Mouse (Mus musculus): ENCODE data around the gene Mustn1. TPM values are rescaled to one million over a fixed set of nuclear protein-coding genes. Genes with fewer than 3 reads are reported as not detected.

The Mustn1 gene
- polyA plus RNA-seq, 1 experiment = 2.5 TPM

DNA sequence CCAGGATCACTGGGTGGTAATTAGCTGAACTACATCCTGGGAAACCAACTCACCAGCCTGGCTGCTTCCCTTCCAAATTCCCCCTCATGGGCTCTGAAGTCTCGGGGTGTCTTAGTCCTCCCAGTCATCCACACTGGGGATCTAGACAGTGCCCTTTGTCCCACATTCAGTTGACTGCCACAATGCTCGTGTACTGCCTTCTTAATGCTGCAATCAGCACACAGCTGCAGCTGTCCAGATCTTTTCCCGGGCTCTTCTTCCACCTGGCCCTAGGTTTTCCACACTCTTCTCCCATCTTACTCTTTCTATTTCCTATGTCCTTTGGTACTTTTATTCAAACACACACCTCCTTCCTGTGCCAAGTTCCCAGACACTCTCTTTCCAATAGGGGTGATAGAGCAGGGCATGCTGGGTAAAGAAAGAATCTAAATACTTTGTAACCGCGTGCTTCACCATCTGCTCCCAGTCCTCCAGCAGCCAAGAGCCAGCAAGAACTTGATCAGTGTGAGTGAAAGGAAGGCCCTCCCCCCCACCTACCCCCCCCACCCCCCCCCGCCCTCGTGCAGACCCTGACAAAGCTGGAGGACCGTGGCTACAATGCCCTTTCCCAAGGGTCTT is 43.2 kb downstream of the Mustn1 start:
- peaks cover 2% of the 10 kb centered on the region for H3K4me1 ChIP-seq (ENCODE audit: control insufficient read depth, insufficient read depth, low read length)
- no peak overlapping the region for H3K4me3 ChIP-seq (ENCODE audit: insufficient read depth, low read length)
- H3K27ac ChIP-seq (ENCODE audit: insufficient read depth, low read length) = no peak overlapping the region
- no peak for TF ChIP-seq POLR2A (IDR thresholded peaks at IDR 0.05; ENCODE audit: extremely low read depth, insufficient read depth, low read length)
- TF ChIP-seq CTCF (IDR thresholded peaks at IDR 0.05; ENCODE audit: extremely low read depth, insufficient read depth, low read length) = no peak

DNA sequence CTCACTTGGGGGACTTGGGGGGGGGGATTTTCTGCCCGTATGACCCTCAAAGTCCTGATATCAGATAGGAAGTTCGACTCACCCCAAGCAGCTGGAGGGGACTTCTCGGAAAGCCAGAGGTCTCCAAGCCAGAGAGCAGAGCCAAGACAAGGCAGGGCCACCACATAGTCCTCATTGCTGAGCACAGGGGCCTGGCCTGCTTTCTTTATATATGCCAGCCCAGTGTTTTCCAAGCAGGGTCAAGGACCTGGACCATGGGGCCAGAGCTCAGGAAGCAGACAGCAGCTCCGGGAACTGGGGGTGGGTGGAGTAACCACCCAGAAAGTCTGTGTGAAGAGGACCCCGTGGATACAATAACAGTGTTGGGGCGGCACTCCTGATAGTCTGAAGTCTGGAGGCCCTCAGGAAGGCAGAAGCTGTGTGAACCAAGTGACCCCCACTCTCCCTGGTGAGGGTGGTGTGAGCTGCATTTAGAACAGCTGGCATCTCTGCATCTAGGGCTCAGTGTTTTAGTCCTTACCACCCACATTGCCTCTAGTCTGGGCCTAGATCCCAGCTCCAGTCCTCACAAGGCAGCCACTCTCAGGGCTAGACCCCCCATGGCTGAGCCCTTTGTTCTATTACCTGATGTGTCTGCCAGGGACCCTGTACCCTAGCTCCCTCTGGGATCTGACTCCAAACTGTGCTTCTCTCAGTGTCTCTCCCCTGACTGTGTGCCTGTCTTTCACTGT is 44.5 kb downstream of the Mustn1 start, which contains the start of gene Itih3:
Gene Itih3, minus strand, starts transcription at position 386 of the 731 bp plus-strand sequence.
- peak within 1 kb of the TSS; percentile 42 for H3K27ac ChIP-seq (ENCODE audit: insufficient read depth, low read length)
- no peak within 1 kb of the TSS for H3K4me3 ChIP-seq (ENCODE audit: insufficient read depth, low read length)
- peaks cover 2% of the 10 kb centered on the region for H3K4me1 ChIP-seq (ENCODE audit: control insufficient read depth, insufficient read depth, low read length)
- TF ChIP-seq POLR2A (IDR thresholded peaks at IDR 0.05; ENCODE audit: extremely low read depth, insufficient read depth, low read length) = no peak

DNA sequence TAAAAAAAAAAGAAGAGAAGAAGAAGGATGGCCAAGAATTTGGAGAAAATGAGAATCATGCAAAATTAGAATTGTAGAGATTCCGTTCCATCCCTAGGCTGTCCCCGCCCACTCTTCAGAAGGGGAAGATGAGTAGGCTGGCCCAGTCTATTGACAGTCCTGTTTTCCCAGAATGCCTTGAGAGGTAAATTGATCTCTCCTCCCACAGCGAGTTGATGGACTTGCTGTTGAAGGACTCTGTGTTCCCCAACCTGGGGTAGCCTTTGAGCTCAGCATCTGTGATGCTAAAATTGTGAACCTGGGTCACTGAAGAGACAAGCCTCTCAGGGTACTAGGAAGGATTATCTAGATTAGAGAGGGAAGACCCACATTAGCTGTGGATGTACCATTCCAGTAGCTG is 46.5 kb downstream of the Mustn1 start:
- Histone ChIP-seq H3K27ac (ENCODE audit: insufficient read depth, low read length) (no peak overlapping the region), H3K4me3 (ENCODE audit: insufficient read depth, low read length) (no peak overlapping the region), H3K4me1 (ENCODE audit: control insufficient read depth, insufficient read depth, low read length) (peaks cover 2% of the 10 kb centered on the region)
- TF ChIP-seq POLR2A (IDR thresholded peaks at IDR 0.05; ENCODE audit: extremely low read depth, insufficient read depth, low read length) = no peak
- no peak for TF ChIP-seq CTCF (IDR thresholded peaks at IDR 0.05; ENCODE audit: extremely low read depth, insufficient read depth, low read length)

GRCm38 (mm10) chr14:30930386-30930785 is 51.4 kb downstream of the Mustn1 start:
- TF ChIP-seq CTCF (IDR thresholded peaks at IDR 0.05; ENCODE audit: extremely low read depth, insufficient read depth, low read length) (no peak), POLR2A (IDR thresholded peaks at IDR 0.05; ENCODE audit: extremely low read depth, insufficient read depth, low read length) (no peak)
- H3K4me1 ChIP-seq (ENCODE audit: control insufficient read depth, insufficient read depth, low read length) = no peaks in the 10 kb centered on the region
- no peak overlapping the region for H3K4me3 ChIP-seq (ENCODE audit: insufficient read depth, low read length)
- H3K27ac ChIP-seq (ENCODE audit: insufficient read depth, low read length) = no peak overlapping the region

Other genes with a start within 250 kb of the Mustn1 start
- gene Rft1, start 224.8 kb upstream of the Mustn1 start, polyA plus RNA-seq (2012; rRNA removed) = 12.9 and 13.2 TPM in 2 replicates
- 6.7 and 7.3 TPM in 2 replicates for gene Sfmbt1, start 164.4 kb upstream of the Mustn1 start, polyA plus RNA-seq (2012; rRNA removed)
- 36.5 and 38.4 TPM in 2 replicates for gene Tmem110, start 53.6 kb upstream of the Mustn1 start, polyA plus RNA-seq (2012; rRNA removed)
- 0.04 and 0.09 TPM in 2 replicates for gene Itih4, start 7.3 kb downstream of the Mustn1 start, polyA plus RNA-seq (2012; rRNA removed)
- gene Itih3, start 44.6 kb downstream of the Mustn1 start, polyA plus RNA-seq (2012; rRNA removed) = 33.1 and 33.5 TPM in 2 replicates
- gene Itih1, start 64.1 kb downstream of the Mustn1 start, polyA plus RNA-seq (2012; rRNA removed) = not detected in 2 replicates
- gene Nek4, start 72.2 kb downstream of the Mustn1 start, polyA plus RNA-seq (2012; rRNA removed) = 13.3 and 14.2 TPM in 2 replicates
- 93.9 and 94.9 TPM in 2 replicates for gene Glt8d1, start 122.2 kb downstream of the Mustn1 start, polyA plus RNA-seq (2012; rRNA removed)
- gene Spcs1, start 122.5 kb downstream of the Mustn1 start, polyA plus RNA-seq (2012; rRNA removed) = 251 and 272 TPM in 2 replicates
- 15.5 and 17.0 TPM in 2 replicates for gene Pbrm1, start 139.9 kb downstream of the Mustn1 start, polyA plus RNA-seq (2012; rRNA removed)
- 55.6 and 57.8 TPM in 2 replicates for gene Gnl3, start 140.0 kb downstream of the Mustn1 start, polyA plus RNA-seq (2012; rRNA removed)
- gene Smim4, start 249.8 kb downstream of the Mustn1 start, polyA plus RNA-seq (2012; rRNA removed) = 26.7 and 28.4 TPM in 2 replicates

Measured in cortical plate, adult 2 months (tissue).